Mouse (Mus musculus) C2C12 (cell line): ENCODE measurements around the gene Iqsec2. TPM values are rescaled to one million over a fixed set of nuclear protein-coding genes. Genes with fewer than 3 reads are reported as not detected.
A peak's percentile ranks its signal among the peaks of the same experiment; 100 is the strongest.

ENCODE experiments used
- H3K27me3 ChIP-seq: one replicate; pipeline ENCODE4 v1.6.1; 2011; ENCODE audit not compliant: control insufficient read depth, insufficient read depth, insufficient read length
- H3K36me3 ChIP-seq: one replicate; pipeline ENCODE4 v1.6.1; 2011; ENCODE audit not compliant: control insufficient read depth, insufficient read depth
- H3K4me3 ChIP-seq: one replicate; pipeline ENCODE4 v1.5.1; 2011; ENCODE audit warnings: mild to moderate bottlenecking, control low read depth; ENCODE audit not compliant: poor library complexity, insufficient read depth, severe bottlenecking
- H3K79me2 ChIP-seq: one replicate; pipeline ENCODE4 v1.6.1; 2011; ENCODE audit not compliant: control insufficient read depth, insufficient read depth
- H3K79me3 ChIP-seq: one replicate; pipeline ENCODE4 v1.6.1; 2011; ENCODE audit warnings: low read depth, control low read depth
- H3ac ChIP-seq: one replicate; pipeline ENCODE3; 2011; ENCODE audit warnings: low read depth; ENCODE audit not compliant: control insufficient read depth, insufficient read length
- CEBPB ChIP-seq: IDR thresholded peaks from one replicate; pipeline ENCODE4 v1.6.1; 2011; ENCODE audit warnings: low read depth, mild to moderate bottlenecking, control low read depth, moderate library complexity
- CTCF ChIP-seq: IDR thresholded peaks from one replicate; pipeline ENCODE4 v1.5.1; 2011; ENCODE audit not compliant: control insufficient read depth, insufficient read depth, insufficient read length
- FOSL1 ChIP-seq: IDR thresholded peaks from one replicate; pipeline ENCODE4 v1.8.0; 2011; ENCODE audit warnings: mild to moderate bottlenecking, low read length; ENCODE audit not compliant: poor library complexity, insufficient read depth, severe bottlenecking
- MAX ChIP-seq: IDR thresholded peaks from one replicate; pipeline ENCODE4 v1.6.1; 2011; ENCODE audit warnings: mild to moderate bottlenecking, control low read depth
- MYOD1 ChIP-seq: IDR thresholded peaks from one replicate; pipeline ENCODE4 v1.6.1; 2011; ENCODE audit warnings: low read depth; ENCODE audit not compliant: control insufficient read depth, insufficient read length
- MYOG ChIP-seq: IDR thresholded peaks from one replicate; pipeline ENCODE4 v1.6.1; 2011; ENCODE audit not compliant: control insufficient read depth, insufficient read length; ENCODE audit errors: extremely low read depth
- USF1 ChIP-seq: IDR thresholded peaks from one replicate; pipeline ENCODE4 v1.6.1; 2011; ENCODE audit warnings: low read depth, mild to moderate bottlenecking, control low read depth, moderate library complexity
- polyA plus RNA-seq: library from polyadenylated mRNA; unstranded; fragments of >200 nt; fragmentation: generic; extraction: Trizol; gene quantifications from one replicate; pipeline ENCODE4 v1.2.1, GENCODE M21; 2012; ENCODE audit warnings: missing spikeins

Gene Iqsec2
- polyA plus RNA-seq, 1 experiment = 6.9 TPM

- Histone ChIP-seq H3K79me2 (no peaks in the 10 kb centered on the region), H3K27me3 (no peaks in the 10 kb centered on the region), H3K79me3 (no peaks in the 10 kb centered on the region), H3ac (no peak overlapping the region), H3K4me3 (no peak overlapping the region), H3K36me3 (no peaks in the 10 kb centered on the region)
- TF ChIP-seq MYOD1 (no peak), FOSL1 (no peak), CTCF (no peak), MAX (no peak), CEBPB (no peak), USF1 (no peak), MYOG (no peak)
Measured at GRCm38 (mm10) chrX:152135195-152135594, 8.9 kb upstream of the Iqsec2 start.

DNA sequence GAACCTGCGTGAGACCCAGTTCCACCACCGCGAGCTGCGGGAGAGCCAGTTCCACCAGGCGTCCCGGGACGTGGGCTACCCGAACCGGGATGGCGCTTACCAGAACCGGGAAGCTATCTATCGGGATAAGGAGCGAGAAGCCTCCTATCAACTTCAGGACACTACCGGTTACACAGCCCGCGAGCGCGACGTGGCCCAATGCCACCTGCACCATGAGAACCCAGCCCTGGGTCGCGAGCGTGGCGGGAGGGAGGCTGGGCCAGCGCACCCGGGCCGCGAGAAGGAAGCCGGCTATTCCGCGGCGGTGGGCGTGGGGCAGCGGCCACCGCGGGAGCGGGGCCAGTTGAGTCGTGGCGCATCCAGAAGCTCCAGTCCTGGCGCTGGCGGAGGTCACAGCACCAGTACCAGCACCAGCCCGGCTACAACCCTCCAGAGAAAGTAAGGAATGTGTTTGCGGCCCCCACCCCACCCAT lies 710 bp downstream of the Iqsec2 start:
- H3K79me2 ChIP-seq = no peaks in the 10 kb centered on the region
- H3K27me3 ChIP-seq = no peaks in the 10 kb centered on the region
- H3K79me3 ChIP-seq = no peaks in the 10 kb centered on the region
- no peak for TF ChIP-seq MYOD1
- no peak for TF ChIP-seq MYOG
- TF ChIP-seq CEBPB = no peak
- no peak for TF ChIP-seq CTCF
- no peak for TF ChIP-seq MAX
- no peak for TF ChIP-seq USF1
- no peak for TF ChIP-seq FOSL1
- H3K36me3 ChIP-seq = no peaks in the 10 kb centered on the region
- peak overlapping the region; percentile 30 for H3K4me3 ChIP-seq
- H3ac ChIP-seq = peak overlapping the region; percentile 63

- TF ChIP-seq CTCF (no peak), CEBPB (no peak), FOSL1 (no peak), USF1 (no peak), MAX (no peak), MYOG (no peak), MYOD1 (no peak)
- Histone ChIP-seq H3K4me3 (no peak overlapping the region), H3K36me3 (no peaks in the 10 kb centered on the region), H3K79me2 (no peaks in the 10 kb centered on the region), H3K79me3 (no peaks in the 10 kb centered on the region), H3K27me3 (no peaks in the 10 kb centered on the region), H3ac (no peak overlapping the region)
Measured at GRCm38 (mm10) chrX:152146150-152146549, 2.1 kb downstream of the Iqsec2 start.

GRCm38 (mm10) chrX:152146691-152147090 lies 2.6 kb downstream of the Iqsec2 start:
- Histone ChIP-seq H3ac (no peak overlapping the region), H3K36me3 (no peaks in the 10 kb centered on the region), H3K79me3 (no peaks in the 10 kb centered on the region), H3K79me2 (no peaks in the 10 kb centered on the region), H3K4me3 (no peak overlapping the region), H3K27me3 (no peaks in the 10 kb centered on the region)
- no peak for TF ChIP-seq FOSL1
- no peak for TF ChIP-seq USF1
- TF ChIP-seq CTCF = no peak
- TF ChIP-seq MAX = no peak
- TF ChIP-seq MYOG = no peak
- TF ChIP-seq MYOD1 = no peak
- no peak for TF ChIP-seq CEBPB

DNA sequence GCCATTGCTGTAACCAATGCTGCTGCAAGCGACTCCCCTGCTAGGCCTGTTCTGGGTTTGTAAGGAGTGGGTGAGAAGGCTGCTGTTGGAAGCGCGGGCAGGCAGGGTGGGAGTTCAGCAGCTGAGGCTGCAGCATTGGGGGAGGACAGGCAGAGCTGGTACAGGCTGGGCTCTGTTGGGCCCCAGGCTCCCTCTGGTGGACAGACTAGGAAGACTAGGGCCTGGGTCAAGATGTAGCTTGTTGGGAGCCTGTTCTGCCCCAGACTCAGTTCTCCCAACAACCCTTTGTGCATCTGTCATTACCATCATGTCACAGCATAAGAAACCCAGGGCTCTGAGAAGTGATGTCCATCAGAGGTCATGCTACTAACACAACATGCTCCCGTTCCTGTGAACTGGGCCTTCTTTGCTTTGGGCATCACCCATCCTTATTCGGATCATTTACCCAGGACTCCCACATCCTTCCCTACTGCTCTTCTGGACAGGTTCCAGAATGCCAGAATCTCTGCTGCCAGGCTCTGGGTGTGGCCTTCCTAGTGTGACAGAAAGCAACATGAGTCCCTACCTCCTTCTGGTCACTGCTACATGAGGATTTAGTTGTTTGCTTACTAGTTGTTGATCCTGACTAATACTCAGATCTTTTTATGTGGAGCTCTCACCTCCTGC lies 3.5 kb downstream of the Iqsec2 start:
- Histone ChIP-seq H3K36me3 (no peaks in the 10 kb centered on the region), H3ac (no peak overlapping the region), H3K79me3 (no peaks in the 10 kb centered on the region), H3K4me3 (no peak overlapping the region), H3K27me3 (no peaks in the 10 kb centered on the region), H3K79me2 (no peaks in the 10 kb centered on the region)
- TF ChIP-seq FOSL1 (no peak), MYOD1 (no peak), CTCF (peak; percentile 37), MYOG (no peak)

DNA sequence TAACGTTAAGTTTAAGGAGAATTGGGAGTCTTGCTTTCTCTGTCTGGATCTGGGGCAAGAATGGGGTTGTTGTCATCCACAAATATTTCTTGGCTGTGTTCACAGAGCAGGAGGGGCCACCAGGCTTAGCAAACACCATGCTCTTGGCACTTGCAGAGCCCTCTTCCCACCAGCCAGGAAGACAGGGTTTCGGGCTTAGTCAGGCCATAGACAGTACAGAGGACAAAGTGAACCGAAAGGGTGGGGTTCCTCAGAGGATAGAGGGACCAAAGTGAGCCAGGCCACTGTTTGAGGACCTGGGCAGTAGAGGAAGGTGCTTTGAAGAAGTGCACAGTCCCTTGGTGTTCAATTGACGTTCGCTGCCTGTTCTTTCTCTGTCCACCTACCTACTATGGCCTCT lies 4.6 kb downstream of the Iqsec2 start:
- Histone ChIP-seq H3ac (no peak overlapping the region), H3K27me3 (no peaks in the 10 kb centered on the region), H3K79me3 (no peaks in the 10 kb centered on the region), H3K79me2 (no peaks in the 10 kb centered on the region), H3K36me3 (no peaks in the 10 kb centered on the region), H3K4me3 (no peak overlapping the region)
- TF ChIP-seq MAX = no peak
- TF ChIP-seq USF1 = no peak
- no peak for TF ChIP-seq FOSL1
- no peak for TF ChIP-seq CEBPB
- TF ChIP-seq MYOG = no peak
- no peak for TF ChIP-seq MYOD1
- no peak for TF ChIP-seq CTCF
